Mouse (Mus musculus) liver, embryonic 12.5 days (tissue): Measurements from ENCODE around the gene Irf2. TPM values are rescaled to one million over a fixed set of nuclear protein-coding genes. Genes with fewer than 3 reads are reported as not detected.

ENCODE experiments used
- ATAC-seq: fragments of 200-750 bp; cut with Nextera tagmentation; 2 replicates; pipeline ENCODE4 v1.8.0; 2017; ENCODE audit warnings: moderate number of reproducible peaks, mild to moderate bottlenecking, moderate library complexity
- H3K27ac ChIP-seq: fragments of 300-500 bp; sonication (generic); 2 replicates; pipeline ENCODE4 v1.5.1; 2016; ENCODE audit warnings: mild to moderate bottlenecking
- H3K27me3 ChIP-seq: fragments of 300-500 bp; sonication (generic); replicated peaks from 2 replicates; pipeline ENCODE4 v1.6.1; 2016; ENCODE audit warnings: mild to moderate bottlenecking, moderate library complexity
- H3K36me3 ChIP-seq: fragments of 300-500 bp; sonication (generic); 2 replicates; pipeline ENCODE4 v1.6.1; 2016; ENCODE audit warnings: mild to moderate bottlenecking, moderate library complexity
- H3K4me1 ChIP-seq: fragments of 300-500 bp; sonication (generic); 2 replicates; pipeline ENCODE4 v1.6.1; 2016
- H3K4me2 ChIP-seq: fragments of 300-500 bp; sonication (generic); 2 replicates; pipeline ENCODE4 v1.6.1; 2016; ENCODE audit warnings: mild to moderate bottlenecking, moderate library complexity
- H3K4me3 ChIP-seq: fragments of 300-500 bp; sonication (generic); 2 replicates; pipeline ENCODE4 v1.5.1; 2016; ENCODE audit warnings: mild to moderate bottlenecking, moderate library complexity
- H3K9ac ChIP-seq: fragments of 300-500 bp; sonication (generic); 2 replicates; pipeline ENCODE4 v1.6.1; 2016; ENCODE audit warnings: mild to moderate bottlenecking, moderate library complexity
- H3K9me3 ChIP-seq: fragments of 300-500 bp; sonication (generic); replicated peaks from 2 replicates; pipeline ENCODE4 v1.6.1; 2016; ENCODE audit warnings: mild to moderate bottlenecking, moderate library complexity
- WGBS: fragments of 180-500 bp; shearing (Covaris S2); methylation state at CpG from one replicate; pipeline ENCODE4 v1.1.7; 2016; ENCODE audit not compliant: insufficient replicate concordance; 5-methylcytosine and 5-hydroxymethylcytosine counted together
- polyA plus RNA-seq: library from polyadenylated mRNA; unstranded; fragments of >200 nt; fragmentation: Nextera tagmentation; extraction: Ambion mirVana; gene quantifications from 2 replicates; pipeline ENCODE4 v1.2.1, GENCODE M21; 2016

The Irf2 gene
- polyA plus RNA-seq, 1 experiment from 2014 or later = 14.8 TPM

GRCm38 (mm10) chr8:46850258-46850897, 110.8 kb downstream of the Irf2 start:
- Histone ChIP-seq H3K4me3 (no peak overlapping the region), H3K27me3 (no peaks in the 10 kb centered on the region), H3K9me3 (no peaks in the 10 kb centered on the region), H3K27ac (no peak overlapping the region), H3K4me1 (peaks cover 41% of the 10 kb centered on the region), H3K36me3 (peaks cover 21% of the 10 kb centered on the region), H3K9ac (no peak overlapping the region), H3K4me2 (no peak overlapping the region)
- 0 out of 2 replicates have a peak, but pooled peaks have one; percentile 25 for ATAC-seq
- WGBS = 31% methylated on average over 6 of the region's 6 CpGs

- Histone ChIP-seq H3K36me3 (peaks cover 9% of the 10 kb centered on the region), H3K4me3 (no peak overlapping the region), H3K27ac (no peak overlapping the region; the same call in 1 of the 2 replicates), H3K9me3 (no peaks in the 10 kb centered on the region), H3K9ac (no peak overlapping the region), H3K4me1 (peaks cover 34% of the 10 kb centered on the region), H3K4me2 (no peak overlapping the region), H3K27me3 (no peaks in the 10 kb centered on the region)
- WGBS = 28% methylated on average over 4 of the region's 4 CpGs
- no peak for ATAC-seq
Measured at GRCm38 (mm10) chr8:46851560-46851959, 112.0 kb downstream of the Irf2 start.

GRCm38 (mm10) chr8:46852377-46852776, 112.8 kb downstream of the Irf2 start:
- 23% methylated on average over 11 of the region's 11 CpGs for WGBS
- H3K4me2 ChIP-seq = no peak overlapping the region
- H3K36me3 ChIP-seq = peaks cover 4% of the 10 kb centered on the region; the same call in 1 of the 2 replicates
- peak overlapping the region; percentile 5; the same call in 1 of the 2 replicates for H3K27ac ChIP-seq
- ATAC-seq = no peak
- H3K27me3 ChIP-seq = no peaks in the 10 kb centered on the region
- H3K4me1 ChIP-seq = peaks cover 34% of the 10 kb centered on the region
- H3K9me3 ChIP-seq = no peaks in the 10 kb centered on the region
- H3K4me3 ChIP-seq = no peak overlapping the region
- H3K9ac ChIP-seq = no peak overlapping the region

- no peak for ATAC-seq
- no peak overlapping the region for H3K4me2 ChIP-seq
- H3K36me3 ChIP-seq = no peaks in the 10 kb centered on the region
- H3K27ac ChIP-seq = no peak overlapping the region
- H3K4me3 ChIP-seq = no peak overlapping the region
- no peak overlapping the region for H3K9ac ChIP-seq
- H3K9me3 ChIP-seq = no peaks in the 10 kb centered on the region
- peaks cover 11% of the 10 kb centered on the region for H3K4me1 ChIP-seq
- no peaks in the 10 kb centered on the region for H3K27me3 ChIP-seq
- WGBS = 22% methylated on average over 7 of the region's 7 CpGs
Measured at GRCm38 (mm10) chr8:46859164-46859846, 119.8 kb downstream of the Irf2 start.

GRCm38 (mm10) chr8:46859847-46860167, 120.3 kb downstream of the Irf2 start:
- Histone ChIP-seq H3K27ac (no peak overlapping the region), H3K4me3 (no peak overlapping the region), H3K36me3 (no peaks in the 10 kb centered on the region), H3K9me3 (no peaks in the 10 kb centered on the region), H3K4me2 (no peak overlapping the region), H3K9ac (no peak overlapping the region), H3K27me3 (no peaks in the 10 kb centered on the region), H3K4me1 (peaks cover 11% of the 10 kb centered on the region)
- ATAC-seq = no peak
- 40% methylated on average over 8 of the region's 8 CpGs for WGBS

DNA sequence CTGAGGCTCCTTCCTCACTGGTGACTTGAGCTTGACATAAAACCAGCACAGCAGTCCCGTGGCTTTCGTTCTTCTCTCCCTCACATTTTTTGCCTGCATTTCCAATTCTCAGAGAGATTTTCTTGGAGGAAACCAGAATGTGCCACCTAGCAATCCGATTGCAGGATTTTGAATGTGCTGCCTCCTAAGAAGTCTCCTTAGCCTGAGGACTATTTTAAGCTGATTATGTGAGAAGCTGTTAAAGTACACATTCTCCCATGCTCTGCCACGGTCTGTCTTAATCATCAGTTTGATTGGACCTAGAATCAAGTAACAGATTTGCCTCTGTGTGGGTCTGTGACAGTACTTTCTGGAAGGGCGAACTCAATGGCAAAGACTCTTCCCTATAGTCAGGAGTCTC, 123.0 kb downstream of the Irf2 start:
- H3K36me3 ChIP-seq = no peaks in the 10 kb centered on the region
- no peak overlapping the region for H3K9ac ChIP-seq
- no peak overlapping the region for H3K4me3 ChIP-seq
- 64% methylated on average over 5 of the region's 5 CpGs for WGBS
- peaks cover 11% of the 10 kb centered on the region for H3K4me1 ChIP-seq
- no peaks in the 10 kb centered on the region for H3K9me3 ChIP-seq
- H3K27ac ChIP-seq = no peak overlapping the region
- no peaks in the 10 kb centered on the region for H3K27me3 ChIP-seq
- no peak for ATAC-seq
- no peak overlapping the region for H3K4me2 ChIP-seq

GRCm38 (mm10) chr8:46865428-46865827, 125.9 kb downstream of the Irf2 start:
- Histone ChIP-seq H3K27me3 (no peaks in the 10 kb centered on the region), H3K36me3 (no peaks in the 10 kb centered on the region), H3K4me1 (peaks cover 16% of the 10 kb centered on the region), H3K4me2 (no peak overlapping the region), H3K4me3 (no peak overlapping the region), H3K9me3 (no peaks in the 10 kb centered on the region), H3K9ac (no peak overlapping the region), H3K27ac (no peak overlapping the region)
- WGBS = 68% methylated on average over 1 of the region's 1 CpGs
- ATAC-seq = no peak

DNA sequence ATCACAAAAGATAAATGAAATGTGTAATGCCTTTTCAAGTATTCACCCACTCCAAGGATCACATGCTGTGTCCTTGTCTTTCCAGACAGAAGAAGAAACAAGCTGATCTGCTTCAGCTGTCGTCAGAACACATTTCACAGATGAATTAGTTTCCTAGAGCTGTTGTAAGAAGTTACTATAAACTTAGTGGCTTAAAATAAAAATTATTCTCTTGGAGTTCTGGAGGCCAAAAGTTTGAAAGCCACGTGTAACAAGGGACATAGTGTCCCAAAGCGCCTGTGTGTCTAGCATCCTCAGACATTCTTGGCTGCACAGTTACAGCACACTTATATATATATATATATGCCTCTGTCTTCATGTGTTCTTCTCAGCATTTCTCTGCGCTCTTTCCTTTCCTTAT, 127.9 kb downstream of the Irf2 start:
- no peaks in the 10 kb centered on the region for H3K9me3 ChIP-seq
- H3K27me3 ChIP-seq = no peaks in the 10 kb centered on the region
- WGBS = 55% methylated on average over 4 of the region's 4 CpGs
- no peaks in the 10 kb centered on the region for H3K36me3 ChIP-seq
- no peak overlapping the region for H3K27ac ChIP-seq
- H3K4me3 ChIP-seq = no peak overlapping the region
- no peak overlapping the region for H3K9ac ChIP-seq
- no peak for ATAC-seq
- H3K4me1 ChIP-seq = peaks cover 16% of the 10 kb centered on the region
- H3K4me2 ChIP-seq = no peak overlapping the region

GRCm38 (mm10) chr8:46868346-46869065, 129.0 kb downstream of the Irf2 start:
- no peaks in the 10 kb centered on the region for H3K9me3 ChIP-seq
- no peak for ATAC-seq
- WGBS = 54% methylated on average over 8 of the region's 8 CpGs
- no peaks in the 10 kb centered on the region for H3K27me3 ChIP-seq
- no peak overlapping the region for H3K4me2 ChIP-seq
- H3K36me3 ChIP-seq = no peaks in the 10 kb centered on the region
- peaks cover 16% of the 10 kb centered on the region for H3K4me1 ChIP-seq
- no peak overlapping the region for H3K9ac ChIP-seq
- no peak overlapping the region for H3K4me3 ChIP-seq
- no peak overlapping the region for H3K27ac ChIP-seq

- no peak overlapping the region for H3K27ac ChIP-seq
- no peaks in the 10 kb centered on the region for H3K27me3 ChIP-seq
Measured at GRCm38 (mm10) chr8:46869521-46869925, 130.0 kb downstream of the Irf2 start.

GRCm38 (mm10) chr8:46871086-46871485, 131.6 kb downstream of the Irf2 start:
- WGBS = 58% methylated on average over 4 of the region's 4 CpGs
- peaks cover 16% of the 10 kb centered on the region for H3K4me1 ChIP-seq
- no peak overlapping the region for H3K4me3 ChIP-seq
- H3K27me3 ChIP-seq = no peaks in the 10 kb centered on the region
- ATAC-seq = no peak
- no peak overlapping the region for H3K9ac ChIP-seq
- no peak overlapping the region for H3K4me2 ChIP-seq
- no peaks in the 10 kb centered on the region for H3K36me3 ChIP-seq
- H3K9me3 ChIP-seq = no peaks in the 10 kb centered on the region
- no peak overlapping the region for H3K27ac ChIP-seq

More at GRCm38 (mm10) chr8:46869521-46869925, 130.0 kb downstream of the Irf2 start:
- no peaks in the 10 kb centered on the region for H3K9me3 ChIP-seq
- no peak overlapping the region for H3K9ac ChIP-seq
- H3K36me3 ChIP-seq = no peaks in the 10 kb centered on the region
- ATAC-seq = no peak
- H3K4me2 ChIP-seq = no peak overlapping the region
- no peak overlapping the region for H3K4me3 ChIP-seq
- WGBS = 46% methylated on average over 6 of the region's 6 CpGs
- peaks cover 16% of the 10 kb centered on the region for H3K4me1 ChIP-seq

DNA sequence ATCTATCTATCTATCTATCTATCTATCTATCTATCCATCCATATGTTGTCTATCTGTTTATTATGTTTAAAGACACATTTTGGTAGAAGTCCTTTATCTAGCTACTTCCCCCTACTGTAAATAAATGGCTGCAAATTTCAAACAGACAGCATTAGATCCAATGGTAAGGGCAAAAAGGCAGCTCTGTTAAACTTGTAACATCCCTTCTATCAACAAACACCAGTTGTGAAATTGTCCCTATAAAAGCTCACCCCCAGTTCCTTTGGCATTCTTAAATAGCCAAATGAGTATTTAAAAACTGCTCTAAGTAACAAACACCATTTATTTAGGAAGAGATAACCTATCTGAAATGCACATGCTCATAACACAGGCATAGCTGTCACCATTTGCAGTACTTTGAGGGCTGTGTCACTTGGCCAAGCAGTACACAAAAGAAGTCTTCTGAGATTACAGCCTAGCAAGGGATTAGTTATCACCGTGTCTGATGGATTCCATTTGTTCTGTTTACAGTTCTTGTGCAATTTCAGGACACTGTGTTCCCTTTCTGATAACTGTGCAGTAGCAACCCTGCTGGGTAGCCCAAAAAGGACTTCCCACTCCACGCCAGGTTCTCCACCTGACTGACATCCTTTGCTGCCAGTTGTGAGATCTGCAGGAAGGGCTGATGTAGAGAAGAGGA, 136.2 kb downstream of the Irf2 start:
- no peak for ATAC-seq
- H3K4me2 ChIP-seq = no peak overlapping the region
- H3K4me1 ChIP-seq = no peaks in the 10 kb centered on the region
- H3K36me3 ChIP-seq = no peaks in the 10 kb centered on the region
- no peaks in the 10 kb centered on the region for H3K9me3 ChIP-seq
- WGBS = 9% methylated on average over 2 of the region's 2 CpGs
- H3K4me3 ChIP-seq = no peak overlapping the region
- no peaks in the 10 kb centered on the region for H3K27me3 ChIP-seq
- H3K9ac ChIP-seq = no peak overlapping the region
- H3K27ac ChIP-seq = no peak overlapping the region
